Mouse (Mus musculus) olfactory bulb, adult 2 months (tissue): ENCODE measurements around the gene Cars2.

Source experiments
- CTCF ChIP-seq: fragments of 200-500 bp; IDR thresholded peaks from 2 replicates; pipeline ENCODE4 v1.5.1; 2012; ENCODE audit warnings: low read depth, mild to moderate bottlenecking, low read length, moderate library complexity; ENCODE audit not compliant: insufficient read depth
- POLR2A ChIP-seq: fragments of 200-500 bp; IDR thresholded peaks from 2 replicates; pipeline ENCODE4 v1.6.1; 2012; ENCODE audit warnings: mild to moderate bottlenecking, low read depth, low read length, moderate library complexity; ENCODE audit not compliant: insufficient read depth

DNA sequence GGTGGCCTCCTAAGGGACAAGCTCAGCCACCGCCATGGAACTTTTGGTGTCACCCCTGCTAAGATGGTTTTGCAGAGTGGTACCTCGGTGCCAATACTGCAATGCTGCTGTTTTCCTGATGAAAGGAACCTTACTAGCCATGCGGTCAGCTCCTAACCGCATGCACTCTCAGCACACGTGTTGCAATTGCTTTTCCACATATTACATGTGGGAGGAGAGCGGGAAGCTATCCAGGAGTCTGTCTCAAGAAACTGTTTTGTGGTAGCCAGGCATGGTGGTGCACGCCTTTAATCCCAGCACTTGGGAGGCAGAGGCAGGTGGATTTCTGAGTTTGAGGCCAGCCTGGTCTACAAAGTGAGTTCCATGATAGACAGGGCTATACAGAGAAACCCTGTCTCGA is 10.4 kb downstream of the Cars2 start:
- TF ChIP-seq CTCF (no peak), POLR2A (no peak)
